Mouse (Mus musculus) myocyte (in vitro differentiated cells): ENCODE results near the gene Ddx51. TPM values are rescaled to one million over a fixed set of nuclear protein-coding genes. Genes with fewer than 3 reads are reported as not detected.
A peak's percentile ranks its signal among the peaks of the same experiment; 100 is the strongest.

Experiments used
- H3K27me3 ChIP-seq: one replicate; pipeline ENCODE4 v1.6.1; 2011; ENCODE audit not compliant: control insufficient read depth, insufficient read depth, insufficient read length
- H3K36me3 ChIP-seq: one replicate; pipeline ENCODE4 v1.6.1; 2011; ENCODE audit not compliant: control insufficient read depth, insufficient read depth
- H3K4me2 ChIP-seq: one replicate; pipeline ENCODE4 v1.6.1; 2011; ENCODE audit warnings: low read depth, control low read depth
- H3K4me3 ChIP-seq: one replicate; pipeline ENCODE4 v1.5.1; 2011; ENCODE audit warnings: mild to moderate bottlenecking, control low read depth, moderate library complexity
- H3K79me2 ChIP-seq: one replicate; pipeline ENCODE4 v1.6.1; 2011; ENCODE audit not compliant: control insufficient read depth, insufficient read depth
- H3ac ChIP-seq: one replicate; pipeline ENCODE4 v1.6.1; 2011; ENCODE audit not compliant: control insufficient read depth, insufficient read length
- CEBPB ChIP-seq: IDR thresholded peaks from 2 replicates; pipeline ENCODE4 v1.6.1; 2011; ENCODE audit warnings: mild to moderate bottlenecking, moderate library complexity; ENCODE audit not compliant: poor library complexity, insufficient read depth, severe bottlenecking
- E2F4 ChIP-seq: IDR thresholded peaks from one replicate; pipeline ENCODE4 v1.6.1; 2011; ENCODE audit warnings: mild to moderate bottlenecking, control low read depth, moderate library complexity; ENCODE audit not compliant: insufficient read depth
- MAX ChIP-seq: IDR thresholded peaks from one replicate; pipeline ENCODE4 v1.6.1; 2011; ENCODE audit warnings: low read depth, mild to moderate bottlenecking, control low read depth
- MYOD1 ChIP-seq, 3 experiments: IDR thresholded peaks; one replicate each; pipeline ENCODE4 v1.6.1; 2011; ENCODE audit warnings: control low read depth in 2 of 3, low read depth in 2 of 3, mild to moderate bottlenecking in 2 of 3, moderate library complexity in 1 of 3; ENCODE audit not compliant: insufficient read length in 2 of 3, control insufficient read depth in 1 of 3
- MYOG ChIP-seq, 3 experiments: IDR thresholded peaks; one replicate each; pipeline ENCODE4 v1.6.1; 2011; ENCODE audit warnings: control low read depth in 2 of 3, low read depth in 2 of 3, mild to moderate bottlenecking in 2 of 3; ENCODE audit not compliant: insufficient read length in 2 of 3, control insufficient read depth in 1 of 3, insufficient read depth in 1 of 3
- POLR2A ChIP-seq: IDR thresholded peaks from one replicate; pipeline ENCODE4 v1.6.1; 2011; ENCODE audit warnings: low read depth, mild to moderate bottlenecking, control low read depth, moderate library complexity; ENCODE audit not compliant: insufficient read length
- POLR2AphosphoS2 ChIP-seq: IDR thresholded peaks from one replicate; pipeline ENCODE4 v1.6.1; 2011; ENCODE audit warnings: low read depth, control low read depth; ENCODE audit not compliant: insufficient read length
- REST ChIP-seq: IDR thresholded peaks from one replicate; pipeline ENCODE4 v1.6.1; 2011; ENCODE audit warnings: mild to moderate bottlenecking, control low read depth, moderate library complexity; ENCODE audit not compliant: insufficient read depth, insufficient read length
- SRF ChIP-seq: IDR thresholded peaks from one replicate; pipeline ENCODE4 v1.6.1; 2011; ENCODE audit warnings: low read depth; ENCODE audit not compliant: control insufficient read depth, insufficient read length
- TCF12 ChIP-seq: IDR thresholded peaks from one replicate; pipeline ENCODE4 v1.6.1; 2011; ENCODE audit warnings: mild to moderate bottlenecking, control low read depth; ENCODE audit not compliant: poor library complexity, insufficient read depth, severe bottlenecking
- TCF3 ChIP-seq: IDR thresholded peaks from one replicate; pipeline ENCODE4 v1.6.1; 2011; ENCODE audit warnings: low read depth, control low read depth; ENCODE audit not compliant: insufficient read length
- USF1 ChIP-seq: IDR thresholded peaks from one replicate; pipeline ENCODE4 v1.6.1; 2011; ENCODE audit warnings: low read depth, mild to moderate bottlenecking, control low read depth, moderate library complexity
- polyA plus RNA-seq: library from polyadenylated mRNA; unstranded; fragments of >200 nt; fragmentation: generic; extraction: Trizol; gene quantifications from one replicate; pipeline ENCODE4 v1.2.1, GENCODE M21; 2012; ENCODE audit warnings: missing spikeins

Ddx51 gene
- polyA plus RNA-seq, 1 experiment: 13.9 TPM

DNA sequence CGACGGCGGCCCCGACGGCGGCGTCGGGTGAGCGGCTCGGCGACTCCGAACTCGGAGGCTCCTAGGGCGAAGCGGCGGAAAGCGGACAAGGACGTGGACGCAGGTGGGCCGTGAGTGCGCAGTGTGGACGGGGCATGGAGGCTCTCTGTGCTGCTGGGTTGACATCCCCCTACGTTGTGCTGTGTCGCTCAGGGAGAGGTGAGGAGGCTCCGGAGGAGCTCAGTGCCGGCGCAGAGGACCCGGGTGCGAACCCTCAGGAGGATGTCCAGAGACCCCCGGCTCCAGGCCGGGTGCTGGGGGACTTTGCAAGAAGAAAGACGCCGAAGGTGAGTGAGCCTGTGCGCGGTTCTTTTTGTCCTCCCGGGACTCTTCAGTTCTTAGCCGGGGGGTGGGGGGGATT lies 435 bp downstream of the Ddx51 start:
- Histone ChIP-seq H3K4me2 (peak overlapping the region; percentile 87), H3K27me3 (no peaks in the 10 kb centered on the region), H3ac (peak overlapping the region; percentile 91), H3K4me3 (peak overlapping the region; percentile 82), H3K36me3 (peaks cover 30% of the 10 kb centered on the region), H3K79me2 (peaks cover 17% of the 10 kb centered on the region)
- TF ChIP-seq E2F4 (no peak), TCF12 (no peak), POLR2A (no peak), POLR2AphosphoS2 (no peak), REST (no peak), MYOD1 (IDR thresholded peaks at IDR 0.05; ENCODE audit: control insufficient read depth in 1 of 3, insufficient read length in 2 of 3, low read depth in 2 of 3) (no peak)

DNA sequence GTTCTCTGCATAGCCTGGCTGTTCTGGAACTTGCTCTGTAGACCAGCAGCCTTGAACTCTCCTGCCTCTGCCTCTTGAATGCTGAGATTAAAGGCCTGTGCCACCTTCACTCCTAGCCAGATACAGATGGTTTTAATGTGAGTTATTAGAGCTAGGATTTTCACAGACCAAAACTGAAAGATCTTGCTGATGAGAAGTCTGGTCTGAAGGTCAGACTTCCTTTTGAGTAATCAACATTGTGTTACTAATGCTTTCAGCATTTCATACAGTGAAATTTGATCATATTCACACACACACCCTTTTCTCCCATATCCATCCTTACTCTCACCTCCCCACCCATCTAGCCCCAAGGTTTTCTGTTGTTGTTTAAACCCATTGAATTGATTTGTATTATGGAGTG lies 6.4 kb downstream of the Ddx51 start:
- no peak overlapping the region for H3K4me3 ChIP-seq
- peak overlapping the region; percentile 60 for H3K4me2 ChIP-seq
- TF ChIP-seq E2F4 (no peak), CEBPB (peak; percentile 70), TCF3 (no peak), MYOG (IDR thresholded peaks at IDR 0.05; ENCODE audit: control insufficient read depth in 1 of 3, insufficient read depth in 1 of 3, insufficient read length in 2 of 3, low read depth in 2 of 3) (no peak)
- H3K79me2 ChIP-seq: peaks cover 3% of the 10 kb centered on the region
- H3K36me3 ChIP-seq: peaks cover 49% of the 10 kb centered on the region
- no peak overlapping the region for H3ac ChIP-seq
- no peaks in the 10 kb centered on the region for H3K27me3 ChIP-seq

DNA sequence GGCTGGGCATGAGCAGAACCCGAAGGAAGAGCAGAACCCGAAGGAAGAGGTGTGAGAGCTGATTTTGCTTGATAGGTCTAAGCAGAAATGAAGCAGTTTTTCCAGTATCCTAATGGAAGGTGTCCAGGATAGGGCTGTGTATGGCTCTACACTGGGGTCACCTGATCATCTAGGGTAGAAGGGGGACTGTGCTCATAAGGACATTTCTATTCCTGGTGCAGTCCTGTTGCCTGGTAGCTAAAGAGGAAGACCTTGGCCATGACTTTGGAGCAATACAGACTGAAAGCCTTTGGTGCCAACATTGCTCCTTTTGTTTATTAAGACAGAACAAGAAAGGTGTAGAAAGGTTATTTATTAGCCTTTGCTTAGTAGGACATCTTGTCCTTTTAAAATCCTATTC lies 10.8 kb downstream of the Ddx51 start:
- Histone ChIP-seq H3K4me3 (no peak overlapping the region), H3K36me3 (peaks cover 46% of the 10 kb centered on the region)

DNA sequence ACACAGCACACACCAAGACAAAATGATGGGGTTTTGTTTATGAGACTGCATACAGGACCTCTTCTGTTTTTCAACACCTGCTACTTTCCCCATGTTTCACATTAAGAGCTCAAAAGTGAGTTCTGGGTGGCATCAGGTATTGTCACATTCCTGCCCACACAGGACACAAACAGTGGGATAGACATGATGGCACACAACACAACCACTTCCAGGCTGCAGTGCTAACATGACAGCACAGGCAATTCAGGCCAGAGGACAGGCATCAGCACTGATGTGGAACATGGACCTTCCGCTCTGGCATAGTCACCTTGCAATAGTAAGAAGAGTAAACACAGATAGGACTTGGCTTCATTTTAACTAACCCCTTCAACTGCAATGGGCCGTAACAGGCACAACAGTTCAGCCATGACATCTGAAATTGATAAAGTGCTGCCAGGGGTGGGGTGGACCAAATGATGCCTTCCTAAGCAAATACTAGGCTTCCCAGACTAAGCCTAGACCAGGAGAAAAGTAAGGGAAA lies 11.6 kb downstream of the Ddx51 start:
- TF ChIP-seq POLR2AphosphoS2 (peak; percentile 52), POLR2A (peak; percentile 18), TCF3 (no peak)
- Histone ChIP-seq H3K27me3 (no peaks in the 10 kb centered on the region), H3ac (no peak overlapping the region)

More for the DNA sequence above, 10.8 kb downstream of the Ddx51 start:
- TF ChIP-seq MYOG (IDR thresholded peaks at IDR 0.05; ENCODE audit: control insufficient read depth in 1 of 3, insufficient read depth in 1 of 3, insufficient read length in 2 of 3, low read depth in 2 of 3): no peak
- no peak for TF ChIP-seq TCF3
- TF ChIP-seq MAX: no peak
- TF ChIP-seq SRF: no peak
- no peak for TF ChIP-seq MYOD1 (IDR thresholded peaks at IDR 0.05; ENCODE audit: control insufficient read depth in 1 of 3, insufficient read length in 2 of 3, low read depth in 2 of 3)
- no peak for TF ChIP-seq REST
- no peak for TF ChIP-seq TCF12
- TF ChIP-seq CEBPB: no peak
- no peak for TF ChIP-seq USF1
- TF ChIP-seq E2F4: no peak
- no peak for TF ChIP-seq POLR2A
- Histone ChIP-seq H3ac (no peak overlapping the region), H3K79me2 (no peaks in the 10 kb centered on the region), H3K4me2 (no peak overlapping the region), H3K27me3 (no peaks in the 10 kb centered on the region)

DNA sequence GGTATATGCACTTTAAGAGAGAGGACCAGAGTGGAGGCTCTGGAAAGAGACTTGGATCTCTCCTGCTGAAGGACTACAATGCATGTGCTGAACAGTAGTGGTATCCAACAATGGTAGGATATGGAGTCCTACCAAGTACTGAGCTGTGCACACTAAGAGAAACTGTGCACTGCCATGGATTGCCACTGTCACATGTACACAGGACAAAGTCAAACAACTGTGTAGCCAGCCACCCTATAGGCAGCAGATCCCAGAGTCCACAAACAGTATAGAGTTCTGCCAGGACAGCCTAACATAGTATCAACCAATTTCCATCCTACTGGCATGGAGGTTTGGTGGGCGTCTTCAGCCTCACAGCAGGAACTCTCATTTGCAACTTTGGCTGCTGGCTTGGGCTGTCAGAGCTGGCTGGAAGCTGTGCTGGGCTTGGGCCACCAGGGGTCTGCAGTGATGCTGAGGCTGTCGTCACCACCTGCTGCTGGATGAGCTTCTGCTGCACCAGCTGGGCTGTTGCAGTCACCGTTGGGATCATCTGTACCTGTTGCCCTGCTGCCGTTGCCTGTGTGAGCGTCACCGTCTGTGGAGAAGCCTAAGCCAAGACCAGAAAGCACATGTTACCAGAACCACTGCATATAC lies 12.4 kb downstream of the Ddx51 start:
- Histone ChIP-seq H3K27me3 (no peaks in the 10 kb centered on the region), H3K4me2 (no peak overlapping the region), H3K36me3 (peaks cover 50% of the 10 kb centered on the region), H3ac (no peak overlapping the region), H3K4me3 (no peak overlapping the region), H3K79me2 (no peaks in the 10 kb centered on the region)
- no peak for TF ChIP-seq USF1
- TF ChIP-seq POLR2A: peak; percentile 31

More for the DNA sequence above, 11.6 kb downstream of the Ddx51 start:
- H3K4me3 ChIP-seq: no peak overlapping the region
- H3K79me2 ChIP-seq: no peaks in the 10 kb centered on the region
- H3K4me2 ChIP-seq: no peak overlapping the region
- H3K36me3 ChIP-seq: peaks cover 46% of the 10 kb centered on the region

DNA sequence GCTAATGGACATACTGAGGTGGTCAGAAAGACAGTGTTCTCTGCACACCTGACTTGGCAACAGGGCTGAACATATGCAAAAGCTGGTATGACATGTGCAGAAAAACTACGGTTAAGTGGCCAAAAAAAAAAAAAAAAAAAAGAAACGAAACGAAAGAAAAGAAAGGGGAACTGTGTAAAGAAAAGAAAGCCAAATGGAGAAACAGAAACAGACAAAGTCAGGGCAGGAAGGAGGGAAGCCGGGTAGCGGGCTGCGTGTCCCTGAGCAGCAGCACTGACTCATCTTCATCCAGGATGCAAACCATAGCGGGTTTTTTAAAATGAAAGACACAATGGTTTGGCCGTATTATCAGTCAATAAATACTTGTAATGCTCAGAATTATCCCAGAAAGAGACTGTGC lies 28.8 kb downstream of the Ddx51 start:
- H3K4me3 ChIP-seq: no peak overlapping the region
- no peaks in the 10 kb centered on the region for H3K27me3 ChIP-seq
- no peak for TF ChIP-seq SRF
- no peak for TF ChIP-seq MYOD1 (IDR thresholded peaks at IDR 0.05; ENCODE audit: control insufficient read depth in 1 of 3, insufficient read length in 2 of 3, low read depth in 2 of 3)
- no peak overlapping the region for H3K4me2 ChIP-seq
- peaks cover 54% of the 10 kb centered on the region for H3K36me3 ChIP-seq
- H3K79me2 ChIP-seq: no peaks in the 10 kb centered on the region
- H3ac ChIP-seq: no peak overlapping the region
